Mouse (Mus musculus): ENCODE data around the gene Mdm4. TPM values are rescaled to one million over a fixed set of nuclear protein-coding genes. Genes with fewer than 3 reads are reported as not detected.

Gene Mdm4
- polyA plus RNA-seq, 1 experiment from 2014 or later: 41.9 TPM

DNA sequence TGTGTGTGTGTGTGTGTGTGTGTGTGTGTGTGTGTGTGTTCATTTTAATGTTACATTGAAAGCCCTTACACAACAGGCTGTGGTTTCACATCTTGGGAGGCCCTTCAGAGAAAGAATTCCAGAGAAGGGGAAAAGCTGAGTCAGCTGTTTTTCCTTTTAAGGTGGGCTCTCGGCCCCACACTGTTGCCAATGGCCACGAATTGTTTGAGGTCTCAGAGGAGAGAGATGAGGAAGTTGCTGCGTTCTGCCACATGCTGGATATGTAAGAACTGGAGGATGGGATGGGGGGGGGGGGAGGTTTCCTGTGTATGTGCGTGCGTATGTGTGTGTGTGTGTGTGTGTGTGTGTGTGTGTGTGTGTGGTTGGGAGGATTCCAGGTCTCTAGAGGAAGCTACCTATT lies 39.8 kb upstream of the Mdm4 start:
- H3K4me1 ChIP-seq: peaks cover 26% of the 10 kb centered on the region
- ATAC-seq (ENCODE audit: insufficient number of reproducible peaks, insufficient read depth, low FRiP score, low TSS enrichment, low read depth): no peak
- H3K27ac ChIP-seq: 0 out of 2 replicates have a peak overlapping the region, but pooled peaks have one; percentile 65
- no peak overlapping the region for H3K4me2 ChIP-seq
- H3K9ac ChIP-seq: no peak overlapping the region
- WGBS: 31% methylated on average over 5 of the region's 5 CpGs
- no peaks in the 10 kb centered on the region for H3K9me3 ChIP-seq
- no peak overlapping the region for H3K4me3 ChIP-seq
- peaks cover 31% of the 10 kb centered on the region for H3K36me3 ChIP-seq
- no peaks in the 10 kb centered on the region for H3K27me3 ChIP-seq

DNA sequence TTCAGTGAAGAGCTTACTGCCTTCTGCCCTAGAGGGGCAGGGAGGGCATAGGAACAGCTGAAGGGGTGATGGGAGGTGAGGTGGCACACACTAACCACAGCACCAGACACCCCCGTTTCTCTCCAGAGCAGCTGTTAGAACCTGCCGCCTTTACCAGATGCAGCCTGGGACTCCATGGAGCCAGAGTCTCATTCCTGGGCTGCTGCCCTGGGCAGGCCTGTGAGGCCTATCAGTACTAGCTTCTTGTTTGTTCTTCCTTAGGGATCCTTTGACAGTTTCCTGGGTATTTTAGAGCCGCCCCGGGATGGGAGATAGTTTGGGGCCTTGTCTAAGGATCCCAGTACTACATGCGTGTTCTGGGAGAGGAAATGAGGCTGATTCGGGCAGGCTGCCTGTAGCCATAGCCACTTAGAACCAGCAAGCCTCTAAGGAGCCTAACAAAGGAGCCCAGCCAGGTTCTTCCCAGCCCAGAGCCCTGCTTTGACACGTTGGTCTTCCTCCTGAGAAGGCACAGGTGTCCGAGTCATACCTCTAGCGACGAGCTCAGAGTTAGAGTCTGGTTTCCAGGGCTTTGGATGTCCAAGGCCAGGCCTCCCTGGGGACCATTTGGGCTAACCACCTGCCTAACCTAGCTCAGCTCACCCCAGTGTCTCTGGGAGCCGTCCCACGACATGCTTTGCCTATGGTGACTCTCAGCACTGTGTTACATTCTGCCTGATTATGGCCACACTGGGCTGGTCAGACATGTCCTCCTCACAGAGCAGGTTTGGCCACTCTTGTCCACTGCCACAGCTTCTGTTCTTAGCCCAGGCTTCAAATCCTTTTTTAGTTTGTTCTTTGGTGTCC lies 39.1 kb upstream of the Mdm4 start:
- Histone ChIP-seq H3K4me2 (no peak overlapping the region), H3K9ac (0 out of 2 replicates have a peak overlapping the region, but pooled peaks have one; percentile 27), H3K36me3 (peaks cover 31% of the 10 kb centered on the region), H3K4me3 (no peak overlapping the region), H3K4me1 (peaks cover 26% of the 10 kb centered on the region), H3K27me3 (no peaks in the 10 kb centered on the region), H3K9me3 (no peaks in the 10 kb centered on the region), H3K27ac (peak overlapping the region; percentile 65)
- no peak for ATAC-seq (ENCODE audit: insufficient number of reproducible peaks, insufficient read depth, low FRiP score, low TSS enrichment, low read depth)
- 77% methylated on average over 12 of the region's 12 CpGs for WGBS

DNA sequence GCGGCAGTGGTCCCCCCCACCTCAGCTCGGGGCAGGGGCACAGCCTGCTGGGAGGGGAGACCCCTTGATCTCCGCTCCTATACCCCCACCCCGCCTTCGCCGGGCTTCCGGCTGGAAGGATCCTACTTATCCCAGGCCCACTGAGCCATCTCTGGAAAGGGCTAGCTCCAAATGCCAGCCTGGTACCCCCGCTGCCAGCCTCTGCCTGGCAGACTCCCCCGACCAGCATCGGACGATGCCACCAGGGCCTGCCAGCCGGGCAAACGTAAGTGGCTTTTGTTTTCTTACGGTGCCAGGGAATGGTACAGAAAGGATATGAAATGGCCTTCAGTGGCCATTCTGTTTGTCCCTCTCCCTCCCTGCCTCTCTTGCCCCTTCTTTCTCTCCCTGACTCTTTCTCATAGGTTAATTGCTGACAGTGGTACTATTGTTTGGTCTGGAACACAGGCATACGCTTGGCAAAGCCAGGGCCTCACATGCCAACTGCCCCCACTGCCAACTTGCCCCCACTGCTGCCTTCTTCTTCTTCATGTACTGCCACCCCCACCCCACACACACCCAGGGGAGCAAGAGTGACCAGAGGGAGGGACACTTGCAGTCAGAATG lies 38.4 kb upstream of the Mdm4 start:
- no peaks in the 10 kb centered on the region for H3K9me3 ChIP-seq
- H3K27me3 ChIP-seq: no peaks in the 10 kb centered on the region
- H3K9ac ChIP-seq: peak overlapping the region; percentile 27; the same call in 1 of the 2 replicates
- peak overlapping the region; percentile 62 for H3K27ac ChIP-seq
- peaks cover 35% of the 10 kb centered on the region for H3K36me3 ChIP-seq
- no peak overlapping the region for H3K4me3 ChIP-seq
- peaks cover 26% of the 10 kb centered on the region for H3K4me1 ChIP-seq
- H3K4me2 ChIP-seq: no peak overlapping the region
- WGBS: 87% methylated on average over 15 of the region's 15 CpGs
- ATAC-seq (ENCODE audit: insufficient number of reproducible peaks, insufficient read depth, low FRiP score, low TSS enrichment, low read depth): no peak

DNA sequence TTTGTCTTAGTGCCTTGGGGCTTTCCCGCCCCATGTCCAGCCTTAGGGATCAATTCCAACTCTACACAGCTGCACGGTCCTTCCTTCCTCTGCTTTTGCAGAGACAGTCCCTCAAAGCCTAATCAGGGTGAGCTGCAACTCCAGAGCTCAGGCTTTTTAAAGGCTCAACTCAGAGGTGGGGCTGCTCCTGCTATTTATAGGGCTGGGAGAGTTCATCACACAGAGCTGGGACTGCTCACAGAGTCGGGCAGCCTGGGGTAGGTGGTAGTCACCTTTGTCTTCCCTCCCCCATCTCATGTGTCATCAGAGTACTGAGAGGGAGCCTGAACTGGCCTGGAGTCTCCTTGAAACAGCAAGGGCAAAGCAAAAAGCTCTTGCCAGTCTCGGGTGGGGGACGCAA lies 37.9 kb upstream of the Mdm4 start:
- Histone ChIP-seq H3K27ac (peak overlapping the region; percentile 62), H3K9ac (no peak overlapping the region; the same call in 1 of the 2 replicates), H3K4me2 (no peak overlapping the region), H3K4me1 (peaks cover 21% of the 10 kb centered on the region), H3K9me3 (no peaks in the 10 kb centered on the region), H3K27me3 (no peaks in the 10 kb centered on the region), H3K36me3 (peaks cover 36% of the 10 kb centered on the region), H3K4me3 (no peak overlapping the region)
- 58% methylated on average over 5 of the region's 5 CpGs for WGBS
- no peak for ATAC-seq (ENCODE audit: insufficient number of reproducible peaks, insufficient read depth, low FRiP score, low TSS enrichment, low read depth)

DNA sequence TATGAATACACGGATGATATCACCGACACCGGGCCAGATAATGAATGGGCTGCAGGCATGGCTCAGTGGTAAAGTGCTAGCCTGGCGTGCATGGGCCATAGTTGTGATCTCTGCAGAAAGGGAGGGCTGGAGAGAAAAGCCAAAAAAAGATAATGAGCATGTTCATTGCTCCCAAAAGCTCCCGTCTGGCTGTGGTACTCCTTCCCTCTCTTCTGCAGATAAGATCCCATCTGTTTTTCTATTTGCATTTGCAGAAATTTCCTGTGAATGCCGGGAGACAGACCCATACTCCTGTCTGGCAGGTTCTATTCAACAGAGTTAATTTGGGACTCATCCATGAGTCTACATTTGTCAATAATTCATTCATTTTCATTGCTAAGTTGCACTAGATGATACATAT lies 32.8 kb upstream of the Mdm4 start:
- Histone ChIP-seq H3K9me3 (no peaks in the 10 kb centered on the region), H3K27ac (no peak overlapping the region), H3K27me3 (no peaks in the 10 kb centered on the region), H3K4me3 (no peak overlapping the region), H3K36me3 (peaks cover 27% of the 10 kb centered on the region), H3K9ac (no peak overlapping the region), H3K4me1 (peaks cover 16% of the 10 kb centered on the region), H3K4me2 (no peak overlapping the region)
- no peak for ATAC-seq (ENCODE audit: insufficient number of reproducible peaks, insufficient read depth, low FRiP score, low TSS enrichment, low read depth)
- WGBS: 90% methylated on average over 6 of the region's 6 CpGs

DNA sequence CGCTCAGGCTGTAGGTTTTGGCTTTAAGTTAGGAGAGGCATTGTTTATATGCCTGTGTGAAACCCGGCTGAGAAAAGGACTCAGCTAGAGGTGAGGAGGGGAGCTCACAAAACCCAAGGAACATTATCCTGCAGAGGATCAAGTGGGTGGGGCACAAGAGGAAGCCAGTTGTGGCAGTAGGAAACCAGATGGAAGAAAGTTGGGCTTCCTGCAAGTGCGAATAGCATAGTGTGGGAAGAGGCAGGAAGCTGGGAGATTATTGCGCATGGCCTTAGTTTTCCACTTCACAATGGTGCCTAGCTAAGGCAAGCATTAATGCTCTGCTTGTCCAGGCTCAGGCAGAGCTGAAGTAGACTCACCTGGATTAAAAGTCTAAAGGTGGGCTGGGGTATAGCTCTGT lies 30.3 kb upstream of the Mdm4 start:
- 52% methylated on average over 4 of the region's 4 CpGs for WGBS
- ATAC-seq (ENCODE audit: insufficient number of reproducible peaks, insufficient read depth, low FRiP score, low TSS enrichment, low read depth): no peak
- Histone ChIP-seq H3K27ac (no peak overlapping the region), H3K9ac (no peak overlapping the region), H3K4me2 (no peak overlapping the region), H3K4me1 (peaks cover 27% of the 10 kb centered on the region), H3K27me3 (no peaks in the 10 kb centered on the region), H3K9me3 (no peaks in the 10 kb centered on the region), H3K36me3 (peaks cover 12% of the 10 kb centered on the region; the same call in 1 of the 2 replicates), H3K4me3 (no peak overlapping the region)

DNA sequence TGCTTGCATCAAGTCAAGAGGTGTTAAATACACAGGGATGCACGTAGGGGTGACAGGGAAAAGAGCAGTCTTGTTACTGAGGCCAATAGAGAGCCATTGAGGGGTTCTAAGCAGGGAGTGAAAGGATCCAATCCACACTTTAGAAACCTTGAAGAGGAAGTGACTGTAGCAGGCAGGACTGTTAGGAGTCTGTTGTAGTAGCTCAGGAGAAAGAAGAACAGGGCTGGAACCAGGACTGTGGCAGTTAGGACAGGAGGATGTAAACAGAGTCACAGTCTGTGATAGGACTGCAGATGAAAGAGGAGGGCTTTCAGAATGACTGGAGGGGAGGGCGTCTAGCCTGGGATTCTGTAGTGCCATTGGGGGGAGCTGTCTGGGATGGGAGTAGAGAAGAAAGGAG lies 29.2 kb upstream of the Mdm4 start:
- Histone ChIP-seq H3K9me3 (no peaks in the 10 kb centered on the region), H3K4me3 (no peak overlapping the region), H3K27me3 (no peaks in the 10 kb centered on the region), H3K36me3 (peaks cover 9% of the 10 kb centered on the region; the same call in 1 of the 2 replicates), H3K4me2 (no peak overlapping the region), H3K9ac (no peak overlapping the region), H3K27ac (no peak overlapping the region), H3K4me1 (peaks cover 27% of the 10 kb centered on the region)
- ATAC-seq (ENCODE audit: insufficient number of reproducible peaks, insufficient read depth, low FRiP score, low TSS enrichment, low read depth): no peak
- WGBS: 48% methylated on average over 2 of the region's 2 CpGs

DNA sequence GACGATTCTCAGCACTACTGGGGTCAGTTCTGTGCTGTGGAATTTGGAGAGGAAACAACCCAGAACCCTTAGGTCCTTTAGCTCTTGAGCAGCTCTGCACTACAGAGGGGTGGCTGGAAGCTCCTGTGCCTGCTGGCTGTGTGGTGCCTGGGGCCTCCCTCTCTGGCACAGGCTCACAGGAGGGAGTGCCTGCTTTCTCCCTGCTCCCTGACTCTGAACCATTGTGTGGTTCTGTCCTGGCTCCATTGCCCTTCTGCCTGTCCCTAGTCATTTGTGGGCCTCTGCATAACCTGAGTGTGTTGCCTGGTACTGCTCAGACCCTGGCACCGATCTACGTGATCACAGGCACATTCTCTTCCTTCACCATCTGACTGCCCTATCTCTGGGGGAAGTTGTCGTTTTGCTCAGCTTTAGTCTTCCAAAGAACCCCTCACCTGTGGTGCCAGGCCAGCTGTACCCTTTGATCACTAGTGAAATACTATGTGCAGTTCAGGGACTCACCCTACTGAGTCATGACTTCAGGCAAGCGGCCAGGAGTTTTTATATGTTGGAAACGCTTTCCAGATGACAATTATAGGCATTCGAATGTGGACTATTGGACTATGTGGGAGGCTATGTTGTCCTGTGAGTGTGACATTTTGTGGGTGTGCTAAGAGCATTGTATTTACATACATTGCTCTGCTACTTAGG lies 27.1 kb upstream of the Mdm4 start:
- WGBS: 38% methylated on average over 7 of the region's 7 CpGs
- H3K4me1 ChIP-seq: peaks cover 27% of the 10 kb centered on the region
- H3K9ac ChIP-seq: no peak overlapping the region
- H3K4me2 ChIP-seq: no peak overlapping the region
- no peaks in the 10 kb centered on the region for H3K9me3 ChIP-seq
- peak overlapping the region; percentile 64 for H3K27ac ChIP-seq
- no peaks in the 10 kb centered on the region for H3K27me3 ChIP-seq
- H3K4me3 ChIP-seq: no peak overlapping the region
- no peak for ATAC-seq (ENCODE audit: insufficient number of reproducible peaks, insufficient read depth, low FRiP score, low TSS enrichment, low read depth)
- H3K36me3 ChIP-seq: no peaks in the 10 kb centered on the region

DNA sequence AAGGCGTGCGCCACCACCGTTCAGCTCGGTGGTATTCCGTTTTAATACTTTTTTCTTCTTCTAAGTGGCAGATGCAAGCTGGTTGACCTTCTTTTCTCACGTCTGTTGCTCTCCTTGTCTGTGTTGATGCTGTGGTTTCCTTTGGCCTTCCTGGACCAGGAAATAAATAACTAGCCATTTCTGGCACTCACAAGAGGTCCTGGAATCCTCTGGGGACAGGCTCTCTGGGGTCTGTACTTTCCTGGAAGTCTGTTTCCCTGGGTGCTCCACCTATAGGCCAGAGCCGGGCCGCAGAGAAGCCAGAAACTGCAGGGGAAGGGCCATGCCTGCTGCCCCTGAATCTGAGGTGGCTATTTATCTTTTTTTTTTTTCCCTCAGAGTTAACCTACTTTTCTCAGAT lies 24.0 kb upstream of the Mdm4 start:
- Histone ChIP-seq H3K4me1 (peaks cover 20% of the 10 kb centered on the region), H3K4me3 (no peak overlapping the region), H3K9ac (no peak overlapping the region), H3K27ac (no peak overlapping the region; the same call in 1 of the 2 replicates), H3K27me3 (no peaks in the 10 kb centered on the region), H3K9me3 (no peaks in the 10 kb centered on the region), H3K4me2 (no peak overlapping the region), H3K36me3 (no peaks in the 10 kb centered on the region)
- 79% methylated on average over 8 of the region's 8 CpGs for WGBS
- ATAC-seq (ENCODE audit: insufficient number of reproducible peaks, insufficient read depth, low FRiP score, low TSS enrichment, low read depth): no peak

DNA sequence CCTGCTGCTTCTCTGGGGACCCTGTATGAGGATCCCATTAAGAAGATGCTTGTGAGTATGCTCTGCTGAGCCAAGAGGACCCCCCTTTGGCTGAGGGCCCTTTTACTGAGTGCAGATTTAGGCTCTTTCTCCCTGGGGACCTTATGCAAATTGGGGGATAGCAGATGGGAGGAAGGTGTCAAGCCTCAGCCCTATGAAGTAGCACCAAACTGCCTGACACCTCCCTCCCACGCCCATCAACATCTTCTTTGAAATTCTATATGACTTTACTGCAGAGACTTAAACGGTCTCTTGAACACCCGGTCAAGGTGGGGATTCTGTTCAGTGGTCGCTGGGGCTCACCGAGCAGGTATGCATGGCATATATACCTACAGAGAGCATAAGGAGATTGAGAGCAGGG lies 22.7 kb upstream of the Mdm4 start:
- Histone ChIP-seq H3K36me3 (no peaks in the 10 kb centered on the region), H3K27ac (no peak overlapping the region), H3K4me3 (no peak overlapping the region), H3K9ac (no peak overlapping the region), H3K4me2 (no peak overlapping the region), H3K9me3 (no peaks in the 10 kb centered on the region), H3K4me1 (peaks cover 29% of the 10 kb centered on the region), H3K27me3 (no peaks in the 10 kb centered on the region)
- no peak for ATAC-seq (ENCODE audit: insufficient number of reproducible peaks, insufficient read depth, low FRiP score, low TSS enrichment, low read depth)
- 60% methylated on average over 5 of the region's 5 CpGs for WGBS

DNA sequence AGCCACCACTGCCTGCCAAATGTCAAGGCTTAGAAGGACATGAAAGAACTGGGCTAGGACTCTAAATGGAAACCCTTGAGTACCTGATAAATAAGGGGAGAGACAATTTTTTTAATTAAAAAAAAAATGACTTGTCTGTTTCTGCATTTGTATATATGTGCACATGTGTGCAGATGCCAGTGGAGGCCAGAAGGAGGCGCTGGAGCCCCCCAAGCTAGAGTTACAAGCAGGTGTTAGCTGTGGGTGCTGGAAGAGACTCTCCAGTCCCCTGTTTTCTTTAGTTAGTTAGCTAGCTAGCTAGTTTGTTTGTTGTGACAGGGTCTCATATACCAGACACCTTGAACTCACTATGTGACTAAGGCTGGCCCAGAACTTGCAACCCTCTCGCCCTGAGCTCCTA lies 21.5 kb upstream of the Mdm4 start:
- peaks cover 30% of the 10 kb centered on the region for H3K4me1 ChIP-seq
- H3K4me3 ChIP-seq: no peak overlapping the region
- H3K27ac ChIP-seq: no peak overlapping the region
- no peaks in the 10 kb centered on the region for H3K9me3 ChIP-seq
- ATAC-seq (ENCODE audit: insufficient number of reproducible peaks, insufficient read depth, low FRiP score, low TSS enrichment, low read depth): no peak
- no peaks in the 10 kb centered on the region for H3K36me3 ChIP-seq
- WGBS: 84% methylated on average over 2 of the region's 2 CpGs
- H3K9ac ChIP-seq: no peak overlapping the region
- H3K27me3 ChIP-seq: no peaks in the 10 kb centered on the region
- H3K4me2 ChIP-seq: no peak overlapping the region

Measured in embryonic facial prominence, embryonic 13.5 days (tissue).